Mouse (Mus musculus) adrenal gland, postnatal 14 days (tissue): ENCODE measurements around the gene Ppt2. TPM values are rescaled to one million over a fixed set of nuclear protein-coding genes. Genes with fewer than 3 reads are reported as not detected.

ENCODE experiments used
- DNase-seq: peaks from one replicate; pipeline ENCODE4 v3.0.0; 2021; ENCODE audit warnings: mixed read lengths
- total RNA-seq: library from RNA; stranded (reverse); gene quantifications from 2 replicates; pipeline ENCODE4 v1.2.3, GENCODE M21; 2021

The Ppt2 gene
- total RNA-seq, 1 experiment from 2014 or later: 50.0 TPM

DNA sequence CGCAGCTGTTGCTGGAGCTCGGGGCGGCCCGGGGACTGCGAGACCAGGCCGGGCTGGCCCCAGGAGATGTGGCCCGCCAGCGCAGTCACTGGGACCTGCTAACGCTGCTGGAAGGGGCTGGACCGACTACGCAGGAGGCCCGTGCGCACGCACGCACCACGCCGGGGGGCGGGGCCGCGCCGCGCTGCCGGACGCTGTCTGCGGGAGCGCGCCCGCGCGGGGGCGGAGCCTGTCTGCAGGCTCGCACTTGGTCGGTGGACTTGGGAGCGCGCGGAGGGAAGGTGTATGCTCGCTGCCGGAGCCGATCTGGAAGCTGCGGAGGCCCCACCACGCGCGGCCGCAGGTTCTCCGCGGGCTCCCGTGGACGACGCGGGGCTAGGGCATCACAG is 40.9 kb downstream of the Ppt2 start:
- peak; percentile 98 for DNase-seq

DNA sequence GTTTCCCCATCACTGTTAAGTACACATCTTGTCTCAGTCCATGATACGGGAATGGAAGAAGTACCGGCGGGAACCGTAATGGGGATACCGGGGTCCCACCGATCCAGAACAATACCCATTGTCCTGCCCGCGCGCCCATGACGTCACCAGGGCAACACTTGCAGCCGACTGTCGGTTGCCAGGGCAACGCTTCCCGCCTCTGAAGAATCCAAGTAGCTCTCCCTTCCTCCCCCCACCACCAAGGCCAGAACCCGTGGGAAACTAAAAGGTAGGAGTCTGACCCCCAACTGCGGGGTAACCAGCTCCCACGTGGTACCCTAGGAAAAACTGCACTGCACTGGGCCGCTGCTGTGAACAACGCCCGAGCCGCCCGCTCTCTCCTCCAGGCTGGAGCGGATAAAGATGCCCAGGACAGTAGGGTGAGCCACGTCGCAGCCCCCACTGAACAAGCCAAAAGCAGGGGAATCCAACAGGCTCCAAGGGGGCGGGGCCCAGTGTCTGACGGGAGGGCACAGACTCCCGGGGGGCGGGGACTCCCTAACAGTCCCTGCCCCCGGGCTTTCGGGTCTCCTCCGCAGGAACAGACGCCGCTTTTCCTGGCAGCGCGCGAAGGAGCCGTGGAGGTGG is 41.4 kb downstream of the Ppt2 start:
- peak; percentile 93 for DNase-seq

- no peak for DNase-seq
Observed at GRCm38 (mm10) chr17:34585877-34586771, 42.2 kb downstream of the Ppt2 start.

DNA sequence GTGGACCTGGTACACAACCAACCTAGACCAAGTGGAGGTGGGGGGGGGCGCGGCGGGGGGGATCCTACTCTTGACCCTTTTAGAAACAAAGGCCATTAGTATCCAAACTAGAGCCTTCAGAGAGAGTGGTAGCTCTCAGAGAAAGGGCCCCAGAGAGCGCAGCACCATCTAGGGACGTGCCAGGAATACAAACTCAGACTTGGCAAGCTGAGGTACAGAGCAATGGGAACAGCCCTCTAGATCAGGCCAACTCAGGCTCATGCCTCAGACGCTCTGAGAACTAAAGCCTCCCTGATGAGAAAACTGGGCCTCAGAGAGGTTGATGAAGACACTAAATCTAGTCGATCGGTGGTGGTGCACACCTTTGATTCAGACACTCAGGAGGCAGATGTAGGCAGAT is 43.2 kb downstream of the Ppt2 start:
- DNase-seq: no peak

DNA sequence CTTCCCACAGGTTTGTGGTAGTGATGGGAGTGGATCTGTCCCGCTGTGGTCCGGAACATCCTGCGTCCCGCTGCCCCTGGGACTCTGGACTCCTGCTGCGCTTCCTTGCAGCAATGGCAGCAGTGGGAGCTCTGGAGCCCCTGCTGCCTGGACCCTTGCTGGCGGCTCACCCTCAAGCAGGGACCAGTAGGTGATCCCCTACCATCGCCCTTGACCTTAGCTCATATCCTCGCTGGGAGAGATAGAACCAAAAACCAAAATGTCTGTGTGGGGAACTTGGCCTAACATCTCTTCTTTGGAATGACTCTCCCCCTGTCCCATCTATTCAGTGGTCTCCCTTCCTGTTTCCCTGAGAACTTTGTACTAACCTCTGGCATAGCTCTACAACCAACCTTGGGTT is 44.5 kb downstream of the Ppt2 start:
- no peak for DNase-seq

DNA sequence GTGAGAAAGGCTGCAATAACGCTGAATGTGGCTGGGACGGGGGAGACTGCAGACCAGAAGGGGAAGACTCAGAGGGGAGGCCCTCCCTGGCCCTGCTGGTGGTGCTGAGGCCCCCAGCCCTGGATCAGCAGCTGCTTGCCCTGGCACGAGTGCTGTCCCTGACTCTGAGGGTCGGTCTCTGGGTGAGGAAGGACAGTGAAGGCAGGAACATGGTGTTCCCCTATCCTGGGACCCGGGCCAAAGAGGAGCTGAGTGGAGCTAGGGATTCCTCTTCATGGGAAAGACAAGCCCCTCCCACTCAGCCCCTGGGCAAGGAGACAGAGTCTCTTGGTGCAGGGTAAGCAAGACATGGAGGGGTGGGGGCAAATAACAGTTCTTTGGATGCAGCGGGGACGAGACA is 44.9 kb downstream of the Ppt2 start:
- peak; percentile 48 for DNase-seq

DNA sequence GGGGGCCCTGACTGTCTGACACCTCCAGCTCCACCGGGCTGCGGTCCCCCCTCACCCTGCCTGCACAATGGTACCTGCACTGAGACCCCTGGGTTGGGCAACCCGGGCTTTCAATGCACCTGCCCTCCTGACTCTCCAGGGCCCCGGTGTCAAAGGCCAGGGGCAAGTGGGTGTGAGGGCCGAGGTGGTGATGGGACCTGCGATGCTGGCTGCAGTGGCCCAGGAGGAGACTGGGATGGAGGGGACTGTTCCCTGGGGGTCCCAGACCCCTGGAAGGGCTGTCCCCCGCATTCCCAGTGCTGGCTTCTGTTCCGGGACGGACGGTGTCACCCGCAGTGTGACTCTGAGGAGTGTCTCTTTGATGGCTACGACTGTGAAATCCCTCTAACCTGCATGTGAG is 45.8 kb downstream of the Ppt2 start:
- no peak for DNase-seq

DNA sequence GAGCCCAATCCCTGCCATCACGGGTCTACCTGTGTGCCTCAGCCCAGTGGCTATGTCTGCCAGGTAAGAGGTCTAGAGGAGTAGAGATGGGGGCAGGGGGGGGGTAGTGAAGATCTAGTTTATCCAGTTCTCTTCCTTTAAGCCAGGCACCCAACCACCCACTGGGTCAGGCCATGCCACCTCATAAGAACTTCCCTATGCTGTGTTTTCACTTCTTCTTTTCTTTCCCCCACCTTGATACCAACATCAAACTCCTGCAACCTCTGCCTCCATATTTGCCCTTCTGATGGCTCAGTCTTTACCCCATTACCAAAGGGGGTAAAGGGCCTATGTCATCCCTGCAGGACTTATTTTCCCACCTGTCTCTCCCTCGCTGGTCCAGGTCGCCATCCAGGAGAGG is 50.2 kb downstream of the Ppt2 start:
- DNase-seq: no peak

DNA sequence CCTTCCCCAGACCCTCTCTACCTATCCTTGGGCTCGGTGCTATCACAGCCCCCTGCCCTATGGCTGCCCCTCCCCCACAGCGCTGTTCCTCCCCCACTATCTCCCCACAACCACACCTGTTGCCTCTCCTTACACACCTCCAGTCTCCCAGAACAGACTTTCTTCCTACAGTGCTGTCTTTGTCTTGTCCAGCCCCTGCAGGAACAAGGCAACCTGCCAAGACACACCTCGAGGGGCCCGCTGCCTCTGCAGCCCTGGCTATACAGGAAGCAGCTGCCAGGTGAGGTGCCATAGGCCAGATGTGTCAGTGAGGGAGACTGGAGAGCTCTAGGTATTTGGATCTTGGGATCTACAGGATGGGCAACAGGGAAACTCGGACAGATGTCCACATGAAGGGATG is 51.7 kb downstream of the Ppt2 start:
- no peak for DNase-seq

DNA sequence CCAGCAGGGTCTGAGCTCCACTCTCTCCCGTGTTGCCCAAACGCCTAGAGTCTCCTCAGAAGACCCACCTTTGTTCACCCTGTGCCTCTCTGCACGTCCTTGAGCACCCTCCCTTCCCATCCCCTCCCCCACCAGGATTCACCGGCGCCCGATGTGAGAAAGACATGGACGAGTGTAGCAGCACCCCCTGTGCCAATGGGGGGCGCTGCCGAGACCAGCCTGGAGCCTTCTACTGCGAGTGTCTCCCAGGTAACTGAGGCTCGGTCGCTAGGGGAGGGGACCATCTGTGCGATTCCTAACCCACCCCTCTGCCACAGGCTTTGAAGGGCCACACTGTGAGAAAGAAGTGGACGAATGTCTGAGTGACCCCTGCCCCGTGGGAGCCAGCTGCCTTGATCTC is 55.9 kb downstream of the Ppt2 start:
- peak; percentile 34 for DNase-seq

- peak; percentile 40 for DNase-seq
Observed at GRCm38 (mm10) chr17:34571875-34572274, 56.4 kb downstream of the Ppt2 start.

DNA sequence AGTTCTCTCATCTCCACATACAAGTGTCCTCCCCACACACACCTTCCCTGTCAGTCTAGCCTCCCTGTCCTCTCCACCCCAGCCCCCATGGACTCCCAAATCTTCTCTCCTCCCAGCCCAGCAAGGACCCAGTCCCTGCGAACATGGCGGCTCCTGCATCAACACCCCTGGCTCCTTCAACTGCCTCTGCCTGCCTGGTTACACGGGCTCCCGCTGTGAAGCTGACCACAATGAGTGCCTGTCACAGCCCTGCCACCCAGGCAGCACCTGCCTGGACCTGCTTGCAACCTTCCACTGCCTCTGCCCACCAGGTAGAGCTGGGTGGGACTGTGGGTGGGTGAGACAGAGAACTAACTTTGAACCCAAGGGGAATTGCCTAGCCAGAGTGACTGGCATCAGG is 58.4 kb downstream of the Ppt2 start:
- no peak for DNase-seq

DNA sequence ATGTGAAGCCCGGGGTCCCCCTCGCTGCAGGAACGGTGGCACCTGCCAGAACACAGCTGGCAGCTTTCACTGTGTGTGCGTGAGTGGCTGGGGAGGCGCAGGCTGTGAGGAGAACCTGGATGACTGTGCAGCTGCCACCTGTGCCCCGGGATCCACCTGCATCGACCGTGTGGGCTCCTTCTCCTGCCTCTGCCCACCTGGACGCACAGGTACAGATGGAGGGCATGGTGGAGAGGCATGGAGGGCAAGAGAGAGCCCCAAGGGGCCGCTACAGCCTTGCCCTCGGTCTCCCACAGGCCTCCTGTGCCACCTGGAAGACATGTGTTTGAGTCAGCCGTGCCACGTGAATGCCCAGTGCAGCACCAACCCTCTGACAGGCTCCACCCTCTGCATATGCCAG is 59.9 kb downstream of the Ppt2 start:
- DNase-seq: no peak

GRCm38 (mm10) chr17:34567311-34567710 is 61.0 kb downstream of the Ppt2 start:
- DNase-seq: no peak

Other genes with a start within 250 kb of the Ppt2 start
- 1.2 and 2.4 TPM in 2 replicates for gene BC051142, start 229.7 kb downstream of the Ppt2 start, total RNA-seq
- not detected in 2 replicates for gene Btnl4, start 151.2 kb downstream of the Ppt2 start, total RNA-seq
- gene Btnl6, start 111.2 kb downstream of the Ppt2 start, total RNA-seq: not detected in 2 replicates
- 34.1 and 39.3 TPM in 2 replicates for gene Notch4, start 64.2 kb downstream of the Ppt2 start, total RNA-seq
- 6.3 and 16.3 TPM in 2 replicates for gene Gpsm3, start 38.7 kb downstream of the Ppt2 start, total RNA-seq
- 37.2 and 42.2 TPM in 2 replicates for gene Pbx2, start 37.2 kb downstream of the Ppt2 start, total RNA-seq
- gene Ager, start 30.6 kb downstream of the Ppt2 start, total RNA-seq: 1.7 and 2.4 TPM in 2 replicates
- 72.5 and 76.9 TPM in 2 replicates for gene Rnf5, start 24.8 kb downstream of the Ppt2 start, total RNA-seq
- gene Agpat1, start 24.2 kb downstream of the Ppt2 start, total RNA-seq: 101 and 103 TPM in 2 replicates
- 4.3 and 4.7 TPM in 2 replicates for gene Egfl8, start 12.5 kb downstream of the Ppt2 start, total RNA-seq
- gene Prrt1, start 1.0 kb upstream of the Ppt2 start, total RNA-seq: 8.7 and 12.4 TPM in 2 replicates
- 11.5 and 12.5 TPM in 2 replicates for gene Fkbpl, start 16.3 kb upstream of the Ppt2 start, total RNA-seq
- 43.5 and 52.1 TPM in 2 replicates for gene Atf6b, start 18.6 kb upstream of the Ppt2 start, total RNA-seq
- 39.8 and 41.0 TPM in 2 replicates for gene Tnxb, start 42.0 kb upstream of the Ppt2 start, total RNA-seq
- gene C4b, start 115.4 kb upstream of the Ppt2 start, total RNA-seq: 110 and 152 TPM in 2 replicates
- gene Cyp21a1, start 176.1 kb upstream of the Ppt2 start, total RNA-seq: 3,653 and 3,825 TPM in 2 replicates
- 38.0 and 38.6 TPM in 2 replicates for gene Stk19, start 208.4 kb upstream of the Ppt2 start, total RNA-seq
- gene Dxo, start 208.5 kb upstream of the Ppt2 start, total RNA-seq: 65.0 and 65.5 TPM in 2 replicates
- gene Skiv2l, start 221.7 kb upstream of the Ppt2 start, total RNA-seq: 55.0 and 60.0 TPM in 2 replicates
- gene Nelfe, start 221.9 kb upstream of the Ppt2 start, total RNA-seq: 54.4 and 58.4 TPM in 2 replicates
- gene Cfb, start 234.0 kb upstream of the Ppt2 start, total RNA-seq: 36.2 and 180 TPM in 2 replicates